Mouse (Mus musculus): ENCODE measurements at regions not wholly inside any gene's neighbourhood (a gene's known extent, or its start where the extent isn't known, plus 50 kb on each side); places are given as distances from the start of the nearest gene placed in this dataset.
A peak's percentile ranks its signal among the peaks of the same experiment; 100 is the strongest.

- Histone ChIP-seq H3K4me3 (ENCODE audit: low read depth, low read length) (no peak overlapping the region), H3K9ac (no peak overlapping the region), H3K36me3 (ENCODE audit: insufficient read depth) (no peaks in the 10 kb centered on the region), H3K4me2 (ENCODE audit: low read depth) (no peak overlapping the region), H3K9me3 (ENCODE audit: low read length) (no peaks in the 10 kb centered on the region), H3K27ac (ENCODE audit: low read depth, low read length) (no peak overlapping the region), H3K27me3 (ENCODE audit: insufficient read depth, low read length) (no peaks in the 10 kb centered on the region), H3K4me1 (ENCODE audit: insufficient read depth) (no peaks in the 10 kb centered on the region)
- DNase-seq (no peak), ATAC-seq (no peak)
- TF ChIP-seq CTCF (IDR thresholded peaks at IDR 0.05; ENCODE audit: low read depth): no peak
- WGBS: 55% methylated on average over 2 of the region's 2 CpGs
These were observed 425.7 kb downstream of the Epha5 start for GRCm38 (mm10) chr5:83991513-83991912.

- Histone ChIP-seq H3K4me1 (ENCODE audit: insufficient read depth) (no peaks in the 10 kb centered on the region), H3K4me3 (ENCODE audit: low read depth, low read length) (no peak overlapping the region), H3K9ac (no peak overlapping the region), H3K27me3 (ENCODE audit: insufficient read depth, low read length) (no peaks in the 10 kb centered on the region), H3K36me3 (ENCODE audit: insufficient read depth) (no peaks in the 10 kb centered on the region), H3K27ac (ENCODE audit: low read depth, low read length) (no peak overlapping the region), H3K4me2 (ENCODE audit: low read depth) (no peak overlapping the region), H3K9me3 (ENCODE audit: low read length) (no peaks in the 10 kb centered on the region)
- ATAC-seq (no peak), DNase-seq (no peak)
- 12% methylated on average over 4 of the region's 4 CpGs for WGBS
- TF ChIP-seq CTCF (IDR thresholded peaks at IDR 0.05; ENCODE audit: low read depth): no peak
These were observed 426.3 kb downstream of the Epha5 start for GRCm38 (mm10) chr5:83990679-83991498.

GRCm38 (mm10) chr5:83961573-83961972, 455.6 kb downstream of the Epha5 start:
- H3K36me3 ChIP-seq (ENCODE audit: insufficient read depth): no peaks in the 10 kb centered on the region
- DNase-seq: no peak
- H3K27me3 ChIP-seq (ENCODE audit: insufficient read depth, low read length): no peaks in the 10 kb centered on the region
- no peaks in the 10 kb centered on the region for H3K4me1 ChIP-seq (ENCODE audit: insufficient read depth)
- H3K4me3 ChIP-seq (ENCODE audit: low read depth, low read length): no peak overlapping the region
- H3K9me3 ChIP-seq (ENCODE audit: low read length): no peaks in the 10 kb centered on the region
- WGBS: 82% methylated on average over 2 of the region's 2 CpGs
- no peak for TF ChIP-seq CTCF (IDR thresholded peaks at IDR 0.05; ENCODE audit: low read depth)
- H3K9ac ChIP-seq: no peak overlapping the region
- ATAC-seq: 0 out of 2 replicates have a peak, but pooled peaks have one; percentile 25
- no peak overlapping the region for H3K27ac ChIP-seq (ENCODE audit: low read depth, low read length)
- no peak overlapping the region for H3K4me2 ChIP-seq (ENCODE audit: low read depth)

GRCm38 (mm10) chr5:83958800-83959199, 458.4 kb downstream of the Epha5 start:
- ATAC-seq (no peak), DNase-seq (no peak)
- no peak overlapping the region for H3K4me2 ChIP-seq (ENCODE audit: low read depth)
- no peak overlapping the region for H3K9ac ChIP-seq
- no peak overlapping the region for H3K4me3 ChIP-seq (ENCODE audit: low read depth, low read length)
- no peak for TF ChIP-seq CTCF (IDR thresholded peaks at IDR 0.05; ENCODE audit: low read depth)
- H3K36me3 ChIP-seq (ENCODE audit: insufficient read depth): no peaks in the 10 kb centered on the region
- no peaks in the 10 kb centered on the region for H3K9me3 ChIP-seq (ENCODE audit: low read length)
- no peaks in the 10 kb centered on the region for H3K27me3 ChIP-seq (ENCODE audit: insufficient read depth, low read length)
- 52% methylated on average over 2 of the region's 2 CpGs for WGBS
- no peak overlapping the region for H3K27ac ChIP-seq (ENCODE audit: low read depth, low read length)
- no peaks in the 10 kb centered on the region for H3K4me1 ChIP-seq (ENCODE audit: insufficient read depth)

GRCm38 (mm10) chr5:83958196-83958595, 459.0 kb downstream of the Epha5 start:
- no peaks in the 10 kb centered on the region for H3K27me3 ChIP-seq (ENCODE audit: insufficient read depth, low read length)
- H3K36me3 ChIP-seq (ENCODE audit: insufficient read depth): no peaks in the 10 kb centered on the region
- no peak overlapping the region for H3K27ac ChIP-seq (ENCODE audit: low read depth, low read length)
- H3K4me1 ChIP-seq (ENCODE audit: insufficient read depth): no peaks in the 10 kb centered on the region
- TF ChIP-seq CTCF (IDR thresholded peaks at IDR 0.05; ENCODE audit: low read depth): no peak
- H3K4me3 ChIP-seq (ENCODE audit: low read depth, low read length): no peak overlapping the region
- DNase-seq: peak; percentile 53
- no peak overlapping the region for H3K4me2 ChIP-seq (ENCODE audit: low read depth)
- no peaks in the 10 kb centered on the region for H3K9me3 ChIP-seq (ENCODE audit: low read length)
- H3K9ac ChIP-seq: no peak overlapping the region
- 46% methylated on average over 4 of the region's 4 CpGs for WGBS
- ATAC-seq: peak; percentile 36; the same call in 1 of the 2 replicates
